Mouse (Mus musculus) midbrain, embryonic 11.5 days (tissue): ENCODE data around the gene Oxtr. TPM values are rescaled to one million over a fixed set of nuclear protein-coding genes. Genes with fewer than 3 reads are reported as not detected.
A peak's percentile ranks its signal among the peaks of the same experiment; 100 is the strongest.

Experiments
- ATAC-seq: fragments of 200-750 bp; cut with Nextera tagmentation; 2 replicates; pipeline ENCODE4 v1.8.0; 2017; ENCODE audit warnings: moderate TSS enrichment, moderate library complexity; ENCODE audit not compliant: low FRiP score
- DNase-seq: peaks from one replicate; pipeline ENCODE4 v3.0.0; 2015; ENCODE audit warnings: low spot score; ENCODE audit errors: missing footprints
- H3K27ac ChIP-seq: fragments of 300-500 bp; sonication (generic); 2 replicates; pipeline ENCODE4 v1.5.1; 2014; ENCODE audit warnings: low read depth, low read length
- H3K27me3 ChIP-seq: fragments of 300-500 bp; sonication (generic); 2 replicates; pipeline ENCODE4 v1.6.1; 2014; ENCODE audit warnings: mild to moderate bottlenecking, low read length, moderate library complexity, mixed read lengths; ENCODE audit not compliant: control insufficient read depth, insufficient read depth
- H3K36me3 ChIP-seq: fragments of 300-500 bp; sonication (generic); 2 replicates; pipeline ENCODE4 v1.6.1; 2014; ENCODE audit warnings: mild to moderate bottlenecking, low read length, moderate library complexity, mixed read lengths; ENCODE audit not compliant: control insufficient read depth, insufficient read depth
- H3K4me1 ChIP-seq: fragments of 300-500 bp; sonication (generic); 2 replicates; pipeline ENCODE4 v1.6.1; 2014; ENCODE audit warnings: low read length; ENCODE audit not compliant: control insufficient read depth, insufficient read depth
- H3K4me2 ChIP-seq: fragments of 300-500 bp; sonication (generic); 2 replicates; pipeline ENCODE4 v1.6.1; 2014; ENCODE audit warnings: mild to moderate bottlenecking, moderate library complexity
- H3K4me3 ChIP-seq: fragments of 300-500 bp; sonication (generic); 2 replicates; pipeline ENCODE4 v1.5.1; 2014; ENCODE audit warnings: low read depth, low read length
- H3K9ac ChIP-seq: fragments of 300-500 bp; sonication (generic); 2 replicates; pipeline ENCODE4 v1.6.1; 2014; ENCODE audit warnings: low read length
- H3K9me3 ChIP-seq: fragments of 300-500 bp; sonication (generic); 2 replicates; pipeline ENCODE4 v1.6.1; 2016; ENCODE audit warnings: low read length; ENCODE audit not compliant: control insufficient read depth
- WGBS: fragments of 180-500 bp; shearing (Covaris S2); extraction: QIAGEN DNeasy Blood & Tissue Kit; methylation state at CpG from one replicate; pipeline ENCODE4 v1.1.7; 2014; 5-methylcytosine and 5-hydroxymethylcytosine counted together
- polyA plus RNA-seq: library from polyadenylated mRNA; unstranded; fragments of >200 nt; fragmentation: Nextera tagmentation; extraction: Ambion mirVana; gene quantifications from 2 replicates; pipeline ENCODE4 v1.2.1, GENCODE M21; 2014

The Oxtr gene
- polyA plus RNA-seq, 1 experiment from 2014 or later, result 0.11 TPM

- no peaks in the 10 kb centered on the region for H3K9me3 ChIP-seq
- H3K36me3 ChIP-seq, result no peaks in the 10 kb centered on the region
- H3K9ac ChIP-seq, result no peak overlapping the region
- H3K4me2 ChIP-seq, result no peak overlapping the region
- WGBS, result 92% methylated on average over 2 of the region's 2 CpGs
- no peak overlapping the region for H3K4me3 ChIP-seq
- H3K27ac ChIP-seq, result no peak overlapping the region
- 0 out of 2 replicates have a peak, but pooled peaks cover 2% of the 10 kb centered on the region for H3K4me1 ChIP-seq
- DNase-seq (no peak), ATAC-seq (no peak)
- H3K27me3 ChIP-seq, result peaks cover 19% of the 10 kb centered on the region
Observed at GRCm38 (mm10) chr6:112507617-112508016, 17.9 kb upstream of the Oxtr start.

DNA sequence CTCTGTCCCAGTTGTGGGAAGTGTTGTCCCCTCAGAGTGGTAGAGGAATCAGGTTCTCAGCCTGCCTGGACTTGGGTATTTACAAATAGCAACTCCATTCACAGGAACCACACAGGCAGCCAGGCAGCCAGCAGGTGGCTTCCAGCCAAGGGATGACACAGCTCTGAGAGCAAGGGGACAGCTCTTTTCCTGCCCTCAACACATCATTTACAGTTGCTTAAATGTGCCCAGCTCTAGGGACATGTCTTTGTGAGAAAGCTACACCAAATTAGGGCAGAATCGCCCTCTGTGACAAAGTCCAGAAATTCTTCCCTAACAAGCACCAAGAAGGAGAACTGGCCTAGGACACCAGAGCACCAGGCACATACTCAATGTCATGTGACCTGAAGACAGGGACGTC lies 11.4 kb upstream of the Oxtr start:
- Histone ChIP-seq H3K4me1 (no peaks in the 10 kb centered on the region), H3K27ac (no peak overlapping the region), H3K9me3 (no peaks in the 10 kb centered on the region), H3K27me3 (no peaks in the 10 kb centered on the region), H3K36me3 (no peaks in the 10 kb centered on the region), H3K4me3 (no peak overlapping the region), H3K9ac (no peak overlapping the region), H3K4me2 (no peak overlapping the region)
- ATAC-seq, result no peak
- 81% methylated on average over 2 of the region's 2 CpGs for WGBS
- no peak for DNase-seq

DNA sequence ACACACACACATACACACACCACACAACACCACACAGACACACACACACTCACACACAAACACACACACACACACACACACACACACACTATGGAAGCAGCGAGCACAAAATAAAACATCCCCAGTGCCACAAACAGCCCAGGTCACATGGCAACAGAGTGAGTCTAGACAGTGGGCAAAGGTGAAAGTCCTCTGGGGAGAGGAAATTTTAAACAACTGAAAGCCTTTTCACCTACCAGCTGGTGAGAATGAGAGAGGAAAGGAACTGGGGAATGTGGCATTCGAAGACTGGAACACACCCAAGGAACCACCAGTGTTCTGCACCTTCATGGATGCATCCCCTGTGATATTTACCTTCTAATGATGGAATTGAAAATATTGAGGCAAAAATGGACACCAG lies 9.7 kb upstream of the Oxtr start:
- Histone ChIP-seq H3K4me1 (no peaks in the 10 kb centered on the region), H3K9ac (no peak overlapping the region), H3K27ac (no peak overlapping the region), H3K4me2 (no peak overlapping the region), H3K4me3 (no peak overlapping the region), H3K27me3 (no peaks in the 10 kb centered on the region), H3K36me3 (no peaks in the 10 kb centered on the region), H3K9me3 (no peaks in the 10 kb centered on the region)
- no peak for DNase-seq
- WGBS, result 81% methylated on average over 2 of the region's 2 CpGs
- ATAC-seq, result no peak

DNA sequence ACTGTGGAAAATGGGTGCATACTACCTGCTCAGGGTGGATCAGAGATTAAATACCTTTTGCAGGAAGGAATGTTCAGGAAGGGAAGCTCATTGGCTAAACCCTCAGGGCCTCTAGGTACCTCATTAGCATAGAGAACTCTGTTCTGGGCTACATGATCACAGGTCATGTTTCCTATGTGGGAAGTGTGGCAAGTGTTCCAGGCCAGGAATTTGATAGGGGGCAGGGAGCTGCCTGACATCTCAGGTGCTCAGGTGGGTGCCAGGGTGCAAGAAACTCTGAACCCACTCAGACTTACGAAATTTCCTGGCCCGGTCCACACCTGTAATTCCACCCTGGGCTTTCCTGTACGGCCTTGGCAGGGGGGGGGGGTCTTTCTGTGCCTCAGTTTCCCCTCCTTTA lies 9.0 kb upstream of the Oxtr start:
- ATAC-seq (no peak), DNase-seq (no peak)
- Histone ChIP-seq H3K4me2 (no peak overlapping the region), H3K27ac (no peak overlapping the region), H3K4me1 (no peaks in the 10 kb centered on the region), H3K9ac (no peak overlapping the region), H3K36me3 (no peaks in the 10 kb centered on the region), H3K9me3 (no peaks in the 10 kb centered on the region), H3K4me3 (no peak overlapping the region), H3K27me3 (no peaks in the 10 kb centered on the region; the same call in 1 of the 2 replicates)
- 94% methylated on average over 3 of the region's 3 CpGs for WGBS

DNA sequence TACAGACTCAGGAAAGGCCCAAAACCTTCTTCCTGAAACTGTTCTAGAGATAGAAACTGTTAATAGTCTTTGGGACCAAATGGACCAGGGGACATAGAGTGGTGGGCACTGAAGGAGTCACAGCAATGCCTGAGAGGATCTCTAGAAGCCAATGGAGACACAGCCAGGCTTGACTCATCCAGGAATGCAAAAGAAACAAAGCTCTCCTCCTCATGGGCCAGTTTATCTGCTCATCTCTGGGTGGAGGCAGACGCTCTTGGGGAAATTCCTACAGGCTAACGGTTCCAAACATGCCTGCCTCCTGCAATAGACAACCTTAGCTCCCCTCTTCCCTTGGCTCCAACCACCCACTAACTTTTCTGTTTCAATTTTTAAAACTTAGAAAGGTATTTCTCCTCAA lies 7.7 kb upstream of the Oxtr start:
- Histone ChIP-seq H3K4me1 (no peaks in the 10 kb centered on the region), H3K27me3 (peaks cover 2% of the 10 kb centered on the region), H3K27ac (no peak overlapping the region), H3K36me3 (no peaks in the 10 kb centered on the region), H3K4me3 (no peak overlapping the region), H3K4me2 (no peak overlapping the region), H3K9ac (no peak overlapping the region), H3K9me3 (no peaks in the 10 kb centered on the region)
- DNase-seq (no peak), ATAC-seq (no peak)
- 73% methylated on average over 2 of the region's 2 CpGs for WGBS

- H3K9me3 ChIP-seq, result no peaks in the 10 kb centered on the region
- no peaks in the 10 kb centered on the region for H3K4me1 ChIP-seq
- 69% methylated on average over 8 of the region's 8 CpGs for WGBS
- no peaks in the 10 kb centered on the region for H3K36me3 ChIP-seq
- no peak overlapping the region for H3K4me3 ChIP-seq
- H3K27me3 ChIP-seq, result peaks cover 9% of the 10 kb centered on the region
- no peak overlapping the region for H3K4me2 ChIP-seq
- no peak overlapping the region for H3K27ac ChIP-seq
- peak; percentile 77 for DNase-seq
- no peak overlapping the region for H3K9ac ChIP-seq
- no peak for ATAC-seq
Observed at GRCm38 (mm10) chr6:112496291-112497060, 6.7 kb upstream of the Oxtr start.

DNA sequence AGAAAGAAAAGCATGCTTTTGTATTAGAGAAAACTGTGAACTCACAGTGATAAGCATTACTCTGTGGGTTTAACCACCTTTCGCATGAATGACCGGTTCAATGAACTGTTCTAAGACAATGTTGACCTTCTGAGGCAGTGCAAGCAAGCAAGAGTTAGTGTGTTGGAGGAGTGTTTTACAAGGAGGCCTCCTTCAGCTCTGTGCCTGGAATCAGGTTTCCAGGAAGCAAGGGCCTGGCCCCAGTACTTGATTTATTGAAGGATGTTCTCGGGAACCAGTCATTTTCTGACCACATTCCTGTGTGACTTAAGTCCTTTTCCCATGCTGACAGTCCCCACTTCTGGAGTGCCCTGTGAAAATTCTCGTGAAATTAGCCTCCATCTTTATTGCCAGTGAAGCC lies 5.5 kb upstream of the Oxtr start:
- no peak overlapping the region for H3K27ac ChIP-seq
- no peak for ATAC-seq
- WGBS, result 63% methylated on average over 4 of the region's 4 CpGs

DNA sequence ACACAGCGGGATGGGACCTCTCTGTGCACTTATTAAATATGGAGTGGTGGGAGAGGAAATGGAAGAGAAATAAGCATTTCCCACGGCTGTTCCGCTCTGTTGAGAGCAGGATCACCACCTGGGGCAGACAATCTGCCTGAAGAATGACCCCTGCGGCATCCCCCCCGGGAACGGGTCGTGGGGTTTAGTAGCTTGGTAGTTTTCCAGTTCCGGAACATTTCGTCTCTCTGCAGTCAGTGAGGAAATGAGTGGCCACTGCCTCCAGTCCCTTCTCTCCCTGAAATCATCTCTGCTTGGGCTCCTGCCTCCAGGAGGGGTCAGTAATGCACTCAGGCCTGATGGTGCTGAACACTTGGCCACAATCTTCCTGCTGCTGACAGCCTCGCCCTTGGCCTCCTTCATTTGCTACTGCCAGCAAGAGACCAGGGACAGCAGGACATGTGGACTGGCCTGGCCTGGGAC lies 4.9 kb upstream of the Oxtr start:
- H3K36me3 ChIP-seq, result no peaks in the 10 kb centered on the region
- peaks cover 21% of the 10 kb centered on the region for H3K27me3 ChIP-seq
- 54% methylated on average over 10 of the region's 10 CpGs for WGBS

More for the DNA sequence above, 5.5 kb upstream of the Oxtr start:
- Histone ChIP-seq H3K36me3 (no peaks in the 10 kb centered on the region), H3K4me3 (no peak overlapping the region), H3K9ac (no peak overlapping the region), H3K4me1 (peaks cover 3% of the 10 kb centered on the region; the same call in 1 of the 2 replicates), H3K4me2 (no peak overlapping the region), H3K27me3 (peaks cover 16% of the 10 kb centered on the region), H3K9me3 (no peaks in the 10 kb centered on the region)
- DNase-seq, result peak; percentile 82

GRCm38 (mm10) chr6:112493371-112493770 lies 3.6 kb upstream of the Oxtr start:
- 92% methylated on average over 9 of the region's 9 CpGs for WGBS
- DNase-seq (peak; percentile 75), ATAC-seq (no peak)
- no peak overlapping the region for H3K4me2 ChIP-seq
- no peaks in the 10 kb centered on the region for H3K9me3 ChIP-seq
- no peaks in the 10 kb centered on the region for H3K36me3 ChIP-seq
- no peak overlapping the region for H3K9ac ChIP-seq
- peaks cover 15% of the 10 kb centered on the region for H3K4me1 ChIP-seq
- H3K4me3 ChIP-seq, result no peak overlapping the region
- peaks cover 34% of the 10 kb centered on the region for H3K27me3 ChIP-seq
- H3K27ac ChIP-seq, result no peak overlapping the region

More for the DNA sequence above, 4.9 kb upstream of the Oxtr start:
- H3K4me1 ChIP-seq, result peaks cover 5% of the 10 kb centered on the region; the same call in 1 of the 2 replicates
- H3K4me3 ChIP-seq, result no peak overlapping the region
- H3K4me2 ChIP-seq, result no peak overlapping the region
- H3K9me3 ChIP-seq, result no peaks in the 10 kb centered on the region
- no peak overlapping the region for H3K27ac ChIP-seq
- DNase-seq (peak; percentile 78), ATAC-seq (no peak)
- H3K9ac ChIP-seq, result no peak overlapping the region
